Mouse (Mus musculus) heart, embryonic 15.5 days (tissue): ENCODE results near the gene Dgki. TPM values are rescaled to one million over a fixed set of nuclear protein-coding genes. Genes with fewer than 3 reads are reported as not detected.

Experiments used
- ATAC-seq: fragments of 200-750 bp; cut with Nextera tagmentation; replicated peaks from 2 replicates; pipeline ENCODE4 v1.8.0; 2017; ENCODE audit warnings: low read depth, moderate TSS enrichment; ENCODE audit not compliant: insufficient number of reproducible peaks, insufficient read depth, low FRiP score
- H3K27ac ChIP-seq: fragments of 300-500 bp; sonication (generic); 2 replicates; pipeline ENCODE4 v1.5.1; 2015; ENCODE audit warnings: mild to moderate bottlenecking, inconsistent platforms
- H3K27me3 ChIP-seq: fragments of 300-500 bp; sonication (generic); 2 replicates; pipeline ENCODE4 v1.6.1; 2015; ENCODE audit warnings: inconsistent platforms
- H3K36me3 ChIP-seq: fragments of 300-500 bp; sonication (generic); 2 replicates; pipeline ENCODE4 v1.6.1; 2015; ENCODE audit warnings: mild to moderate bottlenecking, inconsistent platforms
- H3K4me1 ChIP-seq: fragments of 300-500 bp; sonication (generic); replicated peaks from 2 replicates; pipeline ENCODE4 v1.6.1; 2015; ENCODE audit warnings: inconsistent platforms
- H3K4me2 ChIP-seq: fragments of 300-500 bp; sonication (generic); 2 replicates; pipeline ENCODE4 v1.6.1; 2015; ENCODE audit warnings: inconsistent platforms, mild to moderate bottlenecking, moderate library complexity
- H3K4me3 ChIP-seq: fragments of 300-500 bp; sonication (generic); 2 replicates; pipeline ENCODE4 v1.5.1; 2015; ENCODE audit warnings: mild to moderate bottlenecking, inconsistent platforms
- H3K9ac ChIP-seq: fragments of 300-500 bp; sonication (generic); 2 replicates; pipeline ENCODE4 v1.6.1; 2015; ENCODE audit warnings: mild to moderate bottlenecking, inconsistent platforms
- H3K9me3 ChIP-seq: fragments of 300-500 bp; sonication (generic); replicated peaks from 2 replicates; pipeline ENCODE4 v1.6.1; 2016; ENCODE audit warnings: inconsistent platforms
- WGBS: fragments of 180-500 bp; shearing (Covaris S2); methylation state at CpG from one replicate; pipeline ENCODE4 v1.1.7; 2015; ENCODE audit warnings: mixed read lengths; 5-methylcytosine and 5-hydroxymethylcytosine counted together
- polyA plus RNA-seq: library from polyadenylated mRNA; unstranded; fragments of >200 nt; fragmentation: Nextera tagmentation; extraction: Ambion mirVana; gene quantifications from 2 replicates; pipeline ENCODE4 v1.2.1, GENCODE M21; 2015

Dgki gene
- polyA plus RNA-seq, 1 experiment from 2014 or later, result 0.48 TPM

DNA sequence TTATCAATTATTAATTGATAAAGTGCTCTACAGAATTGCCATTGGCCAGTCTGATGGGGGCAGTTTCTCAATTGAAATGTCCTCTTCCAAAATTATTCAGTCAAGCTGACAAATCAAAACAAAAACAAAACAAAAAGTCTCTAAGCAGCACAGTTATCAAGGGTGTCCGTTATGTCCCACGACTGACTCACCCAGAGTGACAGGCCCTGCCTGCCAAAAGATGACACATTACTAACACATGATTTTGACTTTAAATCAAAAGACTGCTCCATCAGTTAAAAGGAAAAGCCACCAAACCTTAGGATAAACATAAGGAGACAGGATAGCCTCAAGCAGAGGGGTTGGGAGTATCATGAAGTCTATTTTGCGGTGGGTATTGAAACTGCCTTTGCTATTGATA, 483.3 kb downstream of the Dgki start:
- Histone ChIP-seq H3K4me1 (peaks cover 11% of the 10 kb centered on the region), H3K4me2 (no peak overlapping the region), H3K9me3 (no peaks in the 10 kb centered on the region), H3K4me3 (no peak overlapping the region), H3K27me3 (no peaks in the 10 kb centered on the region), H3K9ac (no peak overlapping the region), H3K27ac (no peak overlapping the region), H3K36me3 (no peaks in the 10 kb centered on the region)
- ATAC-seq, result no peak
- WGBS, result 81% methylated on average over 3 of the region's 3 CpGs

GRCm38 (mm10) chr6:36815992-36816391, 484.0 kb downstream of the Dgki start:
- WGBS, result 63% methylated on average over 2 of the region's 2 CpGs
- Histone ChIP-seq H3K9me3 (no peaks in the 10 kb centered on the region), H3K27ac (no peak overlapping the region), H3K4me3 (no peak overlapping the region), H3K4me2 (no peak overlapping the region), H3K4me1 (peaks cover 11% of the 10 kb centered on the region), H3K9ac (no peak overlapping the region), H3K36me3 (no peaks in the 10 kb centered on the region), H3K27me3 (no peaks in the 10 kb centered on the region)
- ATAC-seq, result no peak

DNA sequence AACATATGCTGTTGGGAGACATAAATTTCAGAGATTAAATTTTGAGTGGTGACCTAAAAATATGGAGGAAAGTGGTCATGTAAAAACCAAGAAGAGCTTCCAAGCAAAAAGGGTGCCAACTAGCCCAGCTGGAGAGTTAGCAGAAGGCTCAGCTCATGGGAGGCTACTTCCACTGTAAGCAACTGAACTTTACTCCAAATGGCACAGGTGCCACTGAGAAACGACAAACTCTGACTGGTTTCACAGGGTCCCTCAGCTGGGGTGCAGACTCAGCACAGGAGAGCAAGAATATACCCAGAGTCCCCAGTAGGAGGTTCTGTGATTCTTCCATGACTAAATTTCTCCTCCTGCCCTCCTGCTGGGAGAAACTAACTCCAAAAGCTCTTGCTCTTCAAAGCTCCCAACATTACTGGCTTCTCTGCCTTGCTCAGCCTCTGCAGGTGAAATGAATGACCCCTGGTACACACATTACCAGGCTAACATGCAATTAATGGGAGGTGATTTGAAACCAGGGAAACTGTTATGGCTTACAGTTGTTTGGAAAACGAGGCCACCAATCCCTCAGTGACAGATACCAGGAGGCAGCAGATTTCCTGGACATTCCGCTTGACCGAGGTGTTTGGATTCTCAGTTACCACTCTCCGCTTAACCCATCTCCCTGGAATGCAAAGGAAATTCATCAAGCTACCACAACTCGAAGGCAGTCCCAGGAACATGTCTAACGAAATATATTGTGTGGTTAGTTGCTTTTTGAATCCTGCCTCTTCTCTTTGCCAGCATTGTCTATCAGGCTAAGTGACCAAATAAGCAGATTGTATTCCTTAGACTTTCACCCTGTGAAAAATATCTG, 487.1 kb downstream of the Dgki start:
- Histone ChIP-seq H3K27ac (no peak overlapping the region), H3K36me3 (no peaks in the 10 kb centered on the region), H3K4me1 (peaks cover 9% of the 10 kb centered on the region; the same call in 1 of the 2 replicates), H3K9ac (no peak overlapping the region), H3K4me3 (no peak overlapping the region), H3K4me2 (no peak overlapping the region), H3K9me3 (no peaks in the 10 kb centered on the region), H3K27me3 (no peaks in the 10 kb centered on the region)
- ATAC-seq, result no peak
- 56% methylated on average over 7 of the region's 7 CpGs for WGBS

GRCm38 (mm10) chr6:36810448-36810847, 489.5 kb downstream of the Dgki start:
- ATAC-seq, result no peak
- 18% methylated on average over 5 of the region's 5 CpGs for WGBS

DNA sequence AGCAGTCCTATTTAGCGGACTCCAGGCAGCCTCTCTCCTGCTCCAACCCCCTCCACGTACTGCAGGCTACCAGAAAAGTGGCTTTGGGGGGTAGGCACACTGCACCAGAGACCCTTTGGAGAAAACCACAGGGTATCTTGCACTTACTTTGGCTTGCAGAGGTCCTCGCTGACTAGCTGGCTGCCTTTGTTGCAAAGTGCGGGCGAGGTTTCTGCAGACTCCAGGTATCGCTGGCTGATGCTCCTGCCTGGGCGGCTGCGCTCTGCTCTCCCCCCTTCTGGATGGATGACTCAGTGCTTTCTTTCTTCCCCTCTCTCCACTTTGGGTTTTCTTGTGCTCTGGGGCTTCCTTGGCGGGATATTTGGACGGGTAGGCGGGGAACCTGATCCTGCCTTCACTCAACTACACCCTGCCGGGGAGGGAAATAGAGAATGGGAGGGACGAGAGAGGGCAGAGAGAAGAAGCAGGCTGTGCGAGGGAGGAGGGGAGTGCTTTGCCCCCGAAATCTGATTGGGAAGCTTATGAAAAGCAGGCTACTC, 490.2 kb downstream of the Dgki start, which contains the start of gene Ptn:
Gene Ptn, minus strand, starts transcription at position 474 of the 539 bp plus-strand sequence.
- peak; percentile 80 for ATAC-seq
- 1% methylated on average over 15 of the region's 15 CpGs for WGBS

More at GRCm38 (mm10) chr6:36810448-36810847, 489.5 kb downstream of the Dgki start:
- Histone ChIP-seq H3K9me3 (no peaks in the 10 kb centered on the region), H3K27me3 (no peaks in the 10 kb centered on the region), H3K4me2 (peak overlapping the region; percentile 84), H3K27ac (peak overlapping the region; percentile 80; the same call in 1 of the 2 replicates), H3K4me3 (peak overlapping the region; percentile 63), H3K9ac (peak overlapping the region; percentile 67; the same call in 1 of the 2 replicates), H3K4me1 (peaks cover 9% of the 10 kb centered on the region; the same call in 1 of the 2 replicates), H3K36me3 (no peaks in the 10 kb centered on the region)

GRCm38 (mm10) chr6:36809311-36809726, 490.7 kb downstream of the Dgki start:
- H3K27ac ChIP-seq, result peak overlapping the region; percentile 80
- H3K4me3 ChIP-seq, result peak overlapping the region; percentile 63
- ATAC-seq, result no peak; the same call in 1 of the 2 replicates
- H3K9me3 ChIP-seq, result no peaks in the 10 kb centered on the region
- peak overlapping the region; percentile 67 for H3K9ac ChIP-seq
- no peaks in the 10 kb centered on the region for H3K36me3 ChIP-seq
- H3K4me2 ChIP-seq, result peak overlapping the region; percentile 84
- H3K4me1 ChIP-seq, result peaks cover 9% of the 10 kb centered on the region; the same call in 1 of the 2 replicates
- no peaks in the 10 kb centered on the region for H3K27me3 ChIP-seq
- WGBS, result 15% methylated on average over 7 of the region's 7 CpGs

More for the DNA sequence above, 490.2 kb downstream of the Dgki start, which contains the start of gene Ptn:
- no peaks in the 10 kb centered on the region for H3K36me3 ChIP-seq
- peak within 1 kb of the TSS; percentile 84 for H3K4me2 ChIP-seq
- peak within 1 kb of the TSS; percentile 67 for H3K9ac ChIP-seq
- H3K4me1 ChIP-seq, result peaks cover 9% of the 10 kb centered on the region; the same call in 1 of the 2 replicates
- no peaks in the 10 kb centered on the region for H3K9me3 ChIP-seq
- no peaks in the 10 kb centered on the region for H3K27me3 ChIP-seq
- peak within 1 kb of the TSS; percentile 63 for H3K4me3 ChIP-seq
- H3K27ac ChIP-seq, result peak within 1 kb of the TSS; percentile 80

- Histone ChIP-seq H3K4me1 (peaks cover 9% of the 10 kb centered on the region; the same call in 1 of the 2 replicates), H3K9me3 (no peaks in the 10 kb centered on the region), H3K36me3 (no peaks in the 10 kb centered on the region), H3K27ac (peak overlapping the region; percentile 80), H3K9ac (peak overlapping the region; percentile 67), H3K27me3 (no peaks in the 10 kb centered on the region), H3K4me2 (peak overlapping the region; percentile 84), H3K4me3 (peak overlapping the region; percentile 63)
- 66% methylated on average over 7 of the region's 7 CpGs for WGBS
- no peak for ATAC-seq
Observed at GRCm38 (mm10) chr6:36808306-36809058, 491.5 kb downstream of the Dgki start.

- ATAC-seq, result no peak
- 51% methylated on average over 6 of the region's 6 CpGs for WGBS
- Histone ChIP-seq H3K4me2 (peak overlapping the region; percentile 45), H3K27ac (no peak overlapping the region), H3K4me1 (peaks cover 9% of the 10 kb centered on the region; the same call in 1 of the 2 replicates), H3K4me3 (peak overlapping the region; percentile 1; the same call in 1 of the 2 replicates), H3K27me3 (no peaks in the 10 kb centered on the region), H3K9ac (no peak overlapping the region), H3K9me3 (no peaks in the 10 kb centered on the region), H3K36me3 (no peaks in the 10 kb centered on the region)
Observed at GRCm38 (mm10) chr6:36806906-36807305, 493.1 kb downstream of the Dgki start.

DNA sequence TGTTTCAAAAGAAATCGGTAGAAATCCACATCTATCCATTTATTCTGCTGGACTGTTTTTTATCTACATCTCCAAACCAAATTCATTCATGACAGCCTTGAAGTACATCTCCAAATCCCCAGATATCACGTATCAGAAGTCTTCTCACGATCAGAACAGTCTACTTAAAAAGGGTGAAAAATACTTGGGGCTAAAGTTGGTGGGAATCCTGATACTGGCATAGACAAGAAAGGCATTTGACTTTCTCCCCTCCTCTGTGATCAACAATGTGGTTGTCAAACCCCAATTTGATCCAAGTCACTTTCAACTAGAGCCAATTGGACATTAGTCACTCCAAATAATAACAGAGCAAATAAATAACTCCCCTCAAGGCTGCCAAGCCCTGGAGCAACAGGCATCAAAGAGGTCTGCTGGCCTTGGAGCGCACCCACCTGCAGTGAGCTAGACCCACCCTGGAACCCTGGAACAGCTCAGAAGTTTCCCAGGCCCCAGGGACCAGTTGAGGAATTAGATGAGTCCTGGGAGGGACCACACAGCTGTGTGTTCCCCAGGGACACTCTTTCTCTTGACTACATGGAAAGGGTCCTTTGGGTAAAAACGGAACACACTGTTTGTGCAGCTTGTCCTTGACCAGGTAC, 499.6 kb downstream of the Dgki start:
- no peaks in the 10 kb centered on the region for H3K36me3 ChIP-seq
- H3K27me3 ChIP-seq, result no peaks in the 10 kb centered on the region
- WGBS, result 72% methylated on average over 5 of the region's 5 CpGs
- ATAC-seq, result no peak
- H3K27ac ChIP-seq, result no peak overlapping the region
- peaks cover 2% of the 10 kb centered on the region; the same call in 1 of the 2 replicates for H3K4me1 ChIP-seq
- no peaks in the 10 kb centered on the region for H3K9me3 ChIP-seq
- no peak overlapping the region for H3K4me2 ChIP-seq
- no peak overlapping the region for H3K4me3 ChIP-seq
- H3K9ac ChIP-seq, result no peak overlapping the region

DNA sequence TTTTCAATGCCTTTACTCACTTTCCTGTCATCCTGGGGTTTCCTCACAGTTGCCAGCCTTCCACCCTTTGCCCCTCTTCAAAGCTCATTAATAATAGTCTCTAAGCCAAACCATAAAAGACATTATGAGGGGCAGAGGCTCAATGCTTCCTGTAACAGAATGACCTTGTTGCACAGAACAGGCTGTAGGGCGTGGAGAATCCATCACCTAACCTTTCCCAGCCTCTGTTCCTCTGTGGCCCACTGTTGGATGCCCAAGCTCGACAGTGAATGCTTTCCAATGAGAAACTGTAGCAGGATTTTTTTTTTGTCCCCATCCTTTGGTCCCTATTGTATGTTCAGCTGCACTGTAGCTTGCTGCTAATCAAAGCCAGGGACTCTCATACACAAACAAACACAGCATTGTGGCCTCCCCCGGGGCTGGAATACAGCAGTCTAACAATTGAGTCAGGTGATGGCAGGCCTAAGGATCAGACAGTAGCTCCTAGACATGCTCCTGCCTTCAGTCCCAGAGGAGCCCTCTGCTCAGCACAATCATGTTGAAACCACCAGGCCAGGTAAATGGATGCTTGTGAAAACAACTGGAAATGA, 502.8 kb downstream of the Dgki start:
- Histone ChIP-seq H3K27ac (no peak overlapping the region), H3K4me2 (no peak overlapping the region), H3K36me3 (no peaks in the 10 kb centered on the region), H3K27me3 (no peaks in the 10 kb centered on the region), H3K4me1 (peaks cover 2% of the 10 kb centered on the region; the same call in 1 of the 2 replicates), H3K9me3 (no peaks in the 10 kb centered on the region), H3K4me3 (no peak overlapping the region), H3K9ac (no peak overlapping the region)
- WGBS, result 52% methylated on average over 3 of the region's 3 CpGs
- ATAC-seq, result no peak
